In the genomic region with DNA sequence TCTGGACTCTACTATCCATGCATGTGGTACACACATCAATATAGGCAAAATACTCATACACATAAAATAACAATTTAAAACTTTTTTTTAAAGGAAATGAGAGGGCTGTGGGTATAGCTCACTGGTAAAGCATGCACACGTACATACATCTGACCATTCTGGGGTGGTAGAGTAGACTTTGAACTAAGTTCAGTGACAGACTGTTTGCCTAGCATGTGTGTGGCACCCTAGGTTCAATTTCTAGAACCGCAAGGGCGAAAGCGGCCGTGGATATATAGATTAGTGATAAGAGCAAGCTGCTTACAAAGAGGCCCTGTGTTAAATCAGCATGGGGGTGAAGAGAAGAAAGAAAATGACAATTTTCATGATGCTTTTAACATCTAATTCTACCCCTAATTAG, we compare ENCODE assay signal across 39 mouse cellular contexts. TPM values are rescaled to one million over a fixed set of nuclear protein-coding genes. Genes with fewer than 3 reads are reported as not detected.
"Had no signal": no experiment of that assay in that cellular context is flagged by ENCODE, and none has a peak within 500 bp of the region (broad histone marks: within the 10 kb centered on the region; RNA-seq: fewer than 3 reads in every experiment).

No protein-coding gene starts in this region.

- DNase-seq: gastrocnemius, postnatal 14 days; gastrocnemius, postnatal 36 days; heart, adult 11 months; heart, adult 2 months; heart, postnatal 14 days; heart, postnatal 36 days; kidney, adult 18-20 months; kidney, adult 8-10 months; kidney, postnatal 10 days; kidney, postnatal 25 days; kidney, postnatal 4 days; layer of hippocampus, adult 9-11 months; layer of hippocampus, postnatal 36 days; liver; liver, embryonic 13.5 days had no signal

- H3K4me3 ChIP-seq: heart, adult 2 months; heart, embryonic 13.5 days; heart, embryonic 15.5 days; hindbrain, embryonic 13.5 days; hindbrain, embryonic 15.5 days; left cerebral cortex, adult 2 months; limb, embryonic 10.5 days; limb, embryonic 12.5 days; liver, embryonic 13.5 days had no signal

- H3K27me3 ChIP-seq: heart, embryonic 13.5 days; heart, embryonic 15.5 days; hindbrain, embryonic 13.5 days; hindbrain, embryonic 15.5 days; limb, embryonic 12.5 days; liver, embryonic 13.5 days had no signal

- ATAC-seq: hindbrain, postnatal 0 days had no signal

- H3K4me1 ChIP-seq: heart, embryonic 13.5 days; heart, embryonic 15.5 days; hindbrain, embryonic 13.5 days; hindbrain, embryonic 15.5 days; limb, embryonic 10.5 days; limb, embryonic 12.5 days; liver, embryonic 13.5 days had no signal

- H3K27ac ChIP-seq: heart, adult 2 months; heart, embryonic 13.5 days; heart, embryonic 15.5 days; hindbrain, embryonic 13.5 days; hindbrain, embryonic 15.5 days; hindbrain, postnatal 0 days; left cerebral cortex, adult 2 months; limb, embryonic 10.5 days; limb, embryonic 12.5 days; liver, embryonic 13.5 days had no signal

- H3K9me3 ChIP-seq: heart, embryonic 13.5 days; heart, embryonic 15.5 days; hindbrain, embryonic 13.5 days; hindbrain, embryonic 15.5 days; limb, embryonic 10.5 days; limb, embryonic 12.5 days; liver, embryonic 13.5 days had no signal

- H3K9ac ChIP-seq: heart, embryonic 13.5 days; heart, embryonic 15.5 days; hindbrain, embryonic 13.5 days; hindbrain, embryonic 15.5 days; limb, embryonic 12.5 days; liver, embryonic 13.5 days had no signal

- H3K4me2 ChIP-seq: heart, embryonic 11.5 days; heart, embryonic 13.5 days; heart, embryonic 15.5 days; hindbrain, embryonic 13.5 days; hindbrain, embryonic 15.5 days; limb, embryonic 12.5 days; liver, embryonic 11.5 days; liver, embryonic 13.5 days had no signal

RNA-seq across cellular contexts. Expression of a gene that starts 27.8 kb away (rescaled TPM):
- total RNA-seq: gastrocnemius, adult 18-20 months; gastrocnemius, adult 8-10 months; gastrocnemius, postnatal 14 days; gastrocnemius, postnatal 36 days; heart, adult 2 months; heart, postnatal 14 days; heart, postnatal 36 days; hematopoietic stem cell, adult 5-6 weeks; hindbrain, postnatal 0 days; layer of hippocampus, adult 18-20 months; layer of hippocampus, adult 8-10 months; layer of hippocampus, postnatal 14 days; layer of hippocampus, postnatal 36 days; left cerebral cortex, adult 2 months; left cerebral cortex, postnatal 14 days; left cerebral cortex, postnatal 36 days had no signal
- polyA plus RNA-seq: heart, adult 2 months; heart, embryonic 11.5 days; heart, embryonic 13.5 days; heart, embryonic 15.5 days; heart, postnatal 0 days; hindbrain, embryonic 11.5 days; hindbrain, embryonic 13.5 days; hindbrain, embryonic 15.5 days; hindbrain, postnatal 0 days; intestine, embryonic 14.5 days; kidney, embryonic 14.5 days; kidney, embryonic 16.5 days; limb, embryonic 10.5 days; limb, embryonic 12.5 days; limb, embryonic 14.5 days; liver, embryonic 11.5 days; liver, embryonic 13.5 days had no signal
